Mouse (Mus musculus) CH12.LX (cell line): ENCODE data around the gene Myh11. TPM values are rescaled to one million over a fixed set of nuclear protein-coding genes. Genes with fewer than 3 reads are reported as not detected.
A peak's percentile ranks its signal among the peaks of the same experiment; 100 is the strongest.

Experiments used
- DNase-seq: peaks from one replicate; pipeline ENCODE4 v3.0.0-alpha.2; 2013; ENCODE audit errors: extremely low read depth
- H3K27ac ChIP-seq: 2 replicates; pipeline ENCODE4 v1.5.1; 2012; ENCODE audit warnings: low read depth, mild to moderate bottlenecking, control low read depth, moderate library complexity; ENCODE audit not compliant: insufficient read depth
- H3K27me3 ChIP-seq: replicated peaks from 2 replicates; pipeline ENCODE3; 2012; ENCODE audit warnings: inconsistent platforms
- H3K36me3 ChIP-seq, 2 experiments: replicated peaks in 1 of 2; 2 replicates each; pipeline versions ENCODE3 to v1.6.1; 2012; ENCODE audit warnings: inconsistent platforms in 1 of 2, low read length in 1 of 2, mild to moderate bottlenecking in 1 of 2, mixed read lengths in 1 of 2, moderate library complexity in 1 of 2; ENCODE audit not compliant: control insufficient read depth in 1 of 2, insufficient read depth in 1 of 2
- H3K4me1 ChIP-seq, 2 experiments: 2 replicates each; pipeline ENCODE4 v1.6.1; 2012; ENCODE audit warnings: inconsistent platforms in 1 of 2, moderate library complexity in 1 of 2; ENCODE audit not compliant: insufficient read depth in 2 of 2, control insufficient read depth in 1 of 2
- H3K4me2 ChIP-seq: 2 replicates; pipeline ENCODE4 v1.6.1; 2012; ENCODE audit warnings: low read depth, mild to moderate bottlenecking, control low read depth; ENCODE audit not compliant: poor library complexity, insufficient read depth, severe bottlenecking
- H3K4me3 ChIP-seq, 3 experiments: fragments of 150-350 bp in 1 of 3; sonication (generic) in 1 of 3; replicated peaks in 1 of 3; 2 replicates each; pipeline versions ENCODE3 to v1.5.1; 2011 to 2012; ENCODE audit warnings: low read depth in 2 of 3, low read length in 2 of 3, mild to moderate bottlenecking in 2 of 3, moderate library complexity in 2 of 3, control low read depth in 1 of 3, improper control_type of control experiment in 1 of 3, inconsistent platforms in 1 of 3, mixed read lengths in 1 of 3; ENCODE audit not compliant: poor library complexity in 1 of 3
- H3K79me2 ChIP-seq: replicated peaks from 2 replicates; pipeline ENCODE4 v1.6.1; 2012; ENCODE audit warnings: mild to moderate bottlenecking, moderate library complexity; ENCODE audit not compliant: control insufficient read depth, poor library complexity, insufficient read depth, severe bottlenecking; ENCODE audit errors: extremely low read depth
- H3K9ac ChIP-seq: 2 replicates; pipeline ENCODE4 v1.6.1; 2012; ENCODE audit warnings: low read depth, mild to moderate bottlenecking, control low read depth, moderate library complexity; ENCODE audit not compliant: insufficient read depth
- H3K9me3 ChIP-seq: replicated peaks from 2 replicates; pipeline ENCODE3; 2012; ENCODE audit warnings: low read length, inconsistent platforms, mixed read lengths
- CTCF ChIP-seq, 2 experiments: IDR thresholded peaks in 1 of 2; conservative IDR thresholded peaks in 1 of 2; 2 replicates each; pipeline ENCODE4 v1.5.1; 2011 to 2012; ENCODE audit warnings: low read depth in 2 of 2, low read length in 2 of 2, improper control_type of control experiment in 1 of 2, inconsistent platforms in 1 of 2, mild to moderate bottlenecking in 1 of 2, moderate library complexity in 1 of 2
- ETS1 ChIP-seq: conservative IDR thresholded peaks from 2 replicates; pipeline ENCODE4 v1.6.1; 2012; ENCODE audit warnings: low read depth, mild to moderate bottlenecking, inconsistent platforms, low read length, improper control_type of control experiment, moderate library complexity
- GABPA ChIP-seq: IDR thresholded peaks from 2 replicates; pipeline ENCODE4 v1.6.1; 2012; ENCODE audit warnings: low read depth, low read length, improper control_type of control experiment, inconsistent platforms; ENCODE audit not compliant: insufficient replicate concordance
- HCFC1 ChIP-seq: IDR thresholded peaks from 2 replicates; pipeline ENCODE4 v1.6.1; 2012; ENCODE audit warnings: low read depth, mild to moderate bottlenecking, inconsistent platforms, low read length, improper control_type of control experiment
- IRF4 ChIP-seq: IDR thresholded peaks from 2 replicates; pipeline ENCODE4 v1.6.1; 2014; ENCODE audit warnings: low read depth, mild to moderate bottlenecking, inconsistent platforms, low read length, improper control_type of control experiment
- JUND ChIP-seq: conservative IDR thresholded peaks from 2 replicates; pipeline ENCODE4 v1.6.1; 2011; ENCODE audit warnings: low read depth, low read length, improper control_type of control experiment
- MAFK ChIP-seq: IDR thresholded peaks from 2 replicates; pipeline ENCODE4 v1.6.1; 2011; ENCODE audit warnings: low read length, improper control_type of control experiment; ENCODE audit not compliant: insufficient replicate concordance
- MAX ChIP-seq: IDR thresholded peaks from 2 replicates; pipeline ENCODE4 v1.6.1; 2011; ENCODE audit warnings: low read length, improper control_type of control experiment
- MEF2A ChIP-seq: IDR thresholded peaks from 2 replicates; pipeline ENCODE4 v1.6.1; 2014; ENCODE audit warnings: low read depth, mild to moderate bottlenecking, inconsistent platforms, low read length, improper control_type of control experiment, borderline replicate concordance
- MXI1 ChIP-seq: IDR thresholded peaks from 2 replicates; pipeline ENCODE4 v1.6.1; 2011; ENCODE audit warnings: mild to moderate bottlenecking, low read depth, low read length, improper control_type of control experiment
- MYC ChIP-seq: IDR thresholded peaks from 2 replicates; pipeline ENCODE4 v1.6.1; 2011; ENCODE audit warnings: low read depth, mild to moderate bottlenecking, improper control_type of control experiment, low read length
- NELFE ChIP-seq: IDR thresholded peaks from 2 replicates; pipeline ENCODE4 v1.6.1; 2011; ENCODE audit warnings: low read depth, low read length, improper control_type of control experiment
- NRF1 ChIP-seq: IDR thresholded peaks from 2 replicates; pipeline ENCODE4 v1.6.1; 2014; ENCODE audit warnings: low read depth, mild to moderate bottlenecking, inconsistent platforms, low read length, improper control_type of control experiment, moderate library complexity
- PAX5 ChIP-seq: IDR thresholded peaks from 2 replicates; pipeline ENCODE4 v1.6.1; 2012; ENCODE audit warnings: low read length, inconsistent platforms, mixed read lengths
- POLR2AphosphoS2 ChIP-seq: IDR thresholded peaks from 2 replicates; pipeline ENCODE4 v1.6.1; 2011; ENCODE audit warnings: low read depth, low read length, improper control_type of control experiment
- RAD21 ChIP-seq: IDR thresholded peaks from 2 replicates; pipeline ENCODE4 v1.6.1; 2011; ENCODE audit warnings: low read depth, mild to moderate bottlenecking, low read length, improper control_type of control experiment, moderate library complexity
- SMC3 ChIP-seq: IDR thresholded peaks from 2 replicates; pipeline ENCODE4 v1.6.1; 2011; ENCODE audit warnings: low read depth, low read length, improper control_type of control experiment
- TCF12 ChIP-seq: IDR thresholded peaks from 2 replicates; pipeline ENCODE4 v1.6.1; 2014; ENCODE audit warnings: low read depth, mild to moderate bottlenecking, inconsistent platforms, low read length, improper control_type of control experiment
- USF1 ChIP-seq: IDR thresholded peaks from 2 replicates; pipeline ENCODE4 v1.6.1; 2014; ENCODE audit warnings: low read depth, mild to moderate bottlenecking, inconsistent platforms, low read length, improper control_type of control experiment
- USF2 ChIP-seq: conservative IDR thresholded peaks from 2 replicates; pipeline ENCODE4 v1.6.1; 2011; ENCODE audit warnings: low read depth, low read length, improper control_type of control experiment
- ZC3H11A ChIP-seq: IDR thresholded peaks from 2 replicates; pipeline ENCODE4 v1.6.1; 2012; ENCODE audit warnings: low read depth, mild to moderate bottlenecking, inconsistent platforms, low read length, improper control_type of control experiment
- ZKSCAN1 ChIP-seq: IDR thresholded peaks from 2 replicates; pipeline ENCODE4 v1.6.1; 2012; ENCODE audit warnings: low read depth, inconsistent platforms, low read length, improper control_type of control experiment, borderline replicate concordance
- dilution Hi-C: fragments of 300-500 bp; cut with MboI; formaldehyde crosslinking; loops from 2 replicates; pipeline ENCODE4 v1.14.3; 2020; ENCODE audit warnings: low sequenced_read_pairs; ENCODE audit not compliant: extremely low pct_unique_long_range_greater_than_20kb, extremely low pct_ligation_motif_present
- in situ Hi-C: fragments of 300-500 bp; cut with MboI; formaldehyde crosslinking; loops from 3 replicates; pipeline ENCODE4 v1.14.3; 2019; ENCODE audit warnings: low sequenced_read_pairs, low pct_ligation_motif_present, low pct_unique_long_range_greater_than_20kb, mixed read lengths
- polyA plus RNA-seq: library from polyadenylated mRNA; unstranded; fragments of >175 nt; gene quantifications from 2 replicates; pipeline ENCODE4 v1.2.1, GENCODE M21; 2012; ENCODE audit warnings: low read depth; ENCODE audit not compliant: insufficient read length
- total RNA-seq, 2 experiments: library from RNA; depleted of rRNA; stranded (reverse); fragments of 300-350 nt in 1 of 2; fragments of >200 nt in 1 of 2; gene quantifications; 2 replicates each; pipeline ENCODE4 v1.2.3; 2012 to 2014

Myh11 gene
- total and polyA plus RNA-seq, 3 experiments = 0.04 to 0.06 (median 0.04) TPM

DNA sequence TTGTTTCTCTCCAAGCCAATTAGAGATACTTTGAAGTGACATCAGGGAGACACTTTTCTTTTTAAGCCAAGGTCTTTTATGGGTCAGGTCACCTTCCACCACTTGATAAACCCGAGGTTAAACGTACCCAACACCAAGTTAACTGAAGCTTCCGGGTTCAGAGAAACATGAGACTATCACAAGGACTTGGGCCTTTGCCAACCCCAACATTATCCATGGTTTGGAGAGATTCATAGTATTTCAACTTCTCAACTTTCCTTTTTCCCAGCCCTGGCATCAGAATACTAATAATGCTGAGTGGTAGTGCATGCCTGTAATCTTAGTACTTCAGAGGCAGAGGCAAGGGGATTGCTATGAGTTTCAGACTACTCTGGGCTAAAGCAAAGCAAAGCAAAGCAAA lies 49.1 kb downstream of the Myh11 start:
- Histone ChIP-seq H3K27me3 (peaks cover 2% of the 10 kb centered on the region), H3K27ac (no peak overlapping the region), H3K4me3 (no peak overlapping the region), H3K4me2 (no peak overlapping the region), H3K4me1 (peaks cover 0 to 7% of the 10 kb centered on the region in 2 experiments; a peak in 2 of 4 replicates), H3K9ac (no peak overlapping the region), H3K79me2 (no peaks in the 10 kb centered on the region), H3K36me3 (no peaks in the 10 kb centered on the region), H3K9me3 (no peaks in the 10 kb centered on the region)
- no peak for DNase-seq
- in situ Hi-C loops (no loop called here), dilution Hi-C loops (no loop called here)
- no peak for TF ChIP-seq IRF4
- TF ChIP-seq MYC = no peak
- no peak for TF ChIP-seq RAD21
- TF ChIP-seq NRF1 = no peak
- no peak for TF ChIP-seq POLR2AphosphoS2

DNA sequence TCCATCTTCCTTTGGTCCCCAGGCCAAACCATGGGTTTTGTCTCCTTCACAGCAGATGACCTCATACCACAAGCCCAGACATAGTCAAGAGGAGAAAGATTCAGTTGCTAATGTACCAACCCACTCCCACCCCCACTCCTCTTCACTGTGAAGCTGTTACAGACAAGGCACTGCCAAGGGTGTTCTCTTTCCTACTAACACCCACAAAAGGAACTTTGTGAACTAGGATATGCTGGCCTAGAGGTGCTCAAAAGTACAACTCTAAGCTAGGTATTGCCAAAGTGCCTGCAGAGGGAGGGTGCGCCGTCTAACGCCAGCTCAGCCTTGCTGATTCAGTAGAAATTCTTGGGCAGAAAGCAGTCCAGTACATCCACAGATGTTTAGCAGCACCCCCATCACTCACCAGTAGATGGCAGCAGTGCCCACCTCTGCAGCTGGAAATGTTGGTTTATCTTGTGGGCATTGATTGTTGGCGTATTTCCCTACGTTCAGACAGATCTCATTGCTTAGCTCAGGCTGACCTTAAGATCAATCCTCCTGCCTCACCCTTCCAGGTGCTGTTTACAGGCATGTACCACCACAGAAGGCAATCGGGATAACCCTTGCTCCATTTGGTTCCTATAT lies 54.0 kb downstream of the Myh11 start:
- dilution Hi-C loops = no loop called here
- no peak overlapping the region for H3K4me3 ChIP-seq

DNA sequence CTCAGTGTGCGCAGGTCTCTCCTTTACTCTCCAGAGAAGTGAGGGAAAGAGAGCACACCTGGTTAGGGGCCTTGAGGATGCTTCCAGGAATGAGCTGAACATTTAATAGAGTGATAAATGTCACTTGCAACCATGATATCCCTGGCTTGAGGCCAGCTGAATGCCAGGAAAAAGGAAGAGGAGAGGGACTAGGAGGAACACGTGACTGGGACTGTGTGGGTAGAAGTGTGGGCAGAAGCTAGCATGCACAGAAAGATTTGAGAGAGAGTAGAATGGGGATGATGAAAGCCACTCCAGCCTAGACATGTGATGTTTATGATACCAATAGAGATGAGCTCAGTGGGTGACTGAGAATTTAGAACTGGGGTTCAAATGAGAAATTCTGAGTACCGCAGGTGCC lies 76.0 kb downstream of the Myh11 start:
- no peaks in the 10 kb centered on the region for H3K27me3 ChIP-seq
- H3K27ac ChIP-seq = no peak overlapping the region
- TF ChIP-seq MAFK (no peak), USF2 (no peak), ZKSCAN1 (no peak), ETS1 (no peak), GABPA (no peak), MEF2A (no peak), JUND (no peak), PAX5 (no peak), NELFE (no peak), RAD21 (no peak)
- no peaks in the 10 kb centered on the region for H3K79me2 ChIP-seq
- H3K4me1 ChIP-seq = no peaks in the 10 kb centered on the region
- in situ Hi-C loops = no loop called here
- H3K36me3 ChIP-seq = no peaks in the 10 kb centered on the region
- H3K4me3 ChIP-seq = no peak overlapping the region
- no peak overlapping the region for H3K4me2 ChIP-seq
- dilution Hi-C loops = no loop called here
- no peak overlapping the region for H3K9ac ChIP-seq
- no peaks in the 10 kb centered on the region for H3K9me3 ChIP-seq
- no peak for DNase-seq

More for the DNA sequence above, 54.0 kb downstream of the Myh11 start:
- no peaks in the 10 kb centered on the region for H3K9me3 ChIP-seq
- in situ Hi-C loops = no loop called here
- H3K9ac ChIP-seq = no peak overlapping the region
- peaks cover 0 to 8% of the 10 kb centered on the region in 2 experiments; a peak in 2 of 4 replicates for H3K4me1 ChIP-seq
- TF ChIP-seq HCFC1 = no peak
- TF ChIP-seq ZC3H11A = peak; percentile 30; the same call in 1 of the 2 replicates
- peak; percentile 82 for TF ChIP-seq SMC3
- TF ChIP-seq NELFE = peak; percentile 61; the same call in 1 of the 2 replicates
- TF ChIP-seq MAX = 0 out of 2 replicates have a peak, but pooled peaks have one; percentile 16
- peak; percentile 85 for TF ChIP-seq MAFK
- peak; percentile 98 to 99 for TF ChIP-seq CTCF (conservative IDR thresholded peaks at IDR 0.05 in 1 of 2, IDR thresholded peaks at IDR 0.05 in 1 of 2; ENCODE audit: low read depth in 2 of 2, low read length in 2 of 2)
- TF ChIP-seq TCF12 = peak; percentile 45; the same call in 1 of the 2 replicates
- TF ChIP-seq MXI1 = no peak
- TF ChIP-seq USF1 = no peak
- peak; percentile 97 for TF ChIP-seq RAD21
- no peaks in the 10 kb centered on the region for H3K27me3 ChIP-seq
- H3K4me2 ChIP-seq = peak overlapping the region; percentile 59
- H3K79me2 ChIP-seq = no peaks in the 10 kb centered on the region
- H3K27ac ChIP-seq = no peak overlapping the region
- DNase-seq = peak; percentile 86
- no peaks in the 10 kb centered on the region for H3K36me3 ChIP-seq
